Mouse (Mus musculus): ENCODE measurements at regions not wholly inside any gene's neighbourhood (a gene's known extent, or its start where the extent isn't known, plus 50 kb on each side); places are given as distances from the start of the nearest gene placed in this dataset.

DNA sequence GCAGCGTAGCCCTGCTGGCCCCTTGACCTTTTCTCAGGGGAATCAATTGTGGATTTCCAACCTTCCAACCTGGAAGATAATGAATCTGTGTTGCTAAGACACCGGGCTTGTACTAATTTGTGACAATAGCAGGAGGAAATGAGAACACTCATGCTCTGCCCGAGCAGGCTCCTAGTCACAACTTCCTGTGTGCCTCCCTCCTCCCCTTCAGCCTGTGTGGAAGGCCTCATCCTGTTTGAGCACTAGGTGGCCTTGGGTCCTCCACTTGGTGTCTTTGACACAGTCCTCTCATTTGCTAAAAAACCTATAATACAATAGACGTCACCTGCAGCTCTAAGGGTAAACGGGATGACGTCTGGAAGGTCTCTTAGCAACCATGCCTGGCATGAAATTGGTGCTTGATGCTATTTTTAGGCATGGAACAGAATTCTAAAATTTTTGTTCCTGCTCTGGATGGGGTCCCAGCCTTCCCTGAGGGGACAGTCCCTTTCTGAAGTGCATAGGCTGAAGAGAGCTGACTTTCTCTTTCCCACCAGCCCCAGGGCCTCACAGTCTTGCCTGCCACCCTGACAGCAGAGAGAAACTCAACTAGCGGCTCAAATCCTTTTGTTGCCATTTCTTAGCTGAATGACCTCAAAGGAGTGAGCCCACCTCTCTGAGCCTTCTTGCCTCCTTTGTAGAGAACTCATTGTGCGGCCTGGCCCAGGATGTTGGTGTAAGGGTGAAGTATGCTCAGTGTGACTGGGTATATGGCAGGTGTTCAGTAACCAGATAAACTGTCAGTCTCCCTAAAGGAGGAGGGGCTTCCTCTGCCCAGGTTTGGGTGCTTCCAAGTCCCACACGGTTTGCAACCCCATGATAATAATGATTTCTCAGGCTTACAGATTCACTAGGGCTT is 88.4 kb upstream of the Bod1 start:
- DNase-seq, result no peak
- no peak for TF ChIP-seq POLR2A (IDR thresholded peaks at IDR 0.05; ENCODE audit: borderline replicate concordance, extremely low read depth, low read depth, low read length)
- TF ChIP-seq CTCF (IDR thresholded peaks at IDR 0.05; ENCODE audit: insufficient read depth, low read length), result no peak
- WGBS, result 44% methylated on average over 9 of the region's 9 CpGs
- Histone ChIP-seq H3K4me3 (replicated peaks; ENCODE audit: extremely low read depth, low read depth, low read length) (no peak overlapping the region), H3K4me1 (ENCODE audit: control insufficient read depth, insufficient read depth, low read length) (no peaks in the 10 kb centered on the region)

GRCm38 (mm10) chr11:31763856-31764255 is 92.2 kb upstream of the Bod1 start:
- TF ChIP-seq CTCF (IDR thresholded peaks at IDR 0.05; ENCODE audit: insufficient read depth, low read length), result no peak
- DNase-seq, result no peak
- Histone ChIP-seq H3K4me3 (replicated peaks; ENCODE audit: extremely low read depth, low read depth, low read length) (no peak overlapping the region), H3K4me1 (ENCODE audit: control insufficient read depth, insufficient read depth, low read length) (no peaks in the 10 kb centered on the region)
- WGBS, result 76% methylated on average over 3 of the region's 3 CpGs

DNA sequence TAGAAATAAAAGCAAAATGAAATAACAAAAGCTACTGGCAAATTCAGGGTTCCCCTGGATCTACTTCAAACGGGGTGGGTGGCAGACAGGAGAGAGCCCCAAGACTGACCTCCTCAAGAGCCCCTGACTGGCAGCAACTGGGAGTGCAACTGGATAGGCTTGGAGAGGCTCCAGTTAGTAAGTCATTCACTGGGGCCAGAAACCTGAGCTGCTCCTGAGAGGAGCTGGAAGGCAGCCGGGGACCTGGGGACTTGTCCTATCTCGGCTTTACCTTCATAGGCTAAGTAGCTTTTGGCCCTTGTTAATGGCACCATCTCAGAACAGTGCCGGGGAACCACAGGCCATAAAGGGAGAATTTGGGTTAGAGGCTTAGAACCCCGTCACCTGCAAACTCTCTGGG is 94.6 kb upstream of the Bod1 start:
- no peak overlapping the region for H3K4me3 ChIP-seq (replicated peaks; ENCODE audit: extremely low read depth, low read depth, low read length)
- peaks cover 10% of the 10 kb centered on the region for H3K4me1 ChIP-seq (ENCODE audit: control insufficient read depth, insufficient read depth, low read length)
- no peak for DNase-seq
- WGBS, result 82% methylated on average over 5 of the region's 5 CpGs
- TF ChIP-seq CTCF (IDR thresholded peaks at IDR 0.05; ENCODE audit: insufficient read depth, low read length) (no peak), POLR2A (IDR thresholded peaks at IDR 0.05; ENCODE audit: borderline replicate concordance, extremely low read depth, low read depth, low read length) (no peak)

DNA sequence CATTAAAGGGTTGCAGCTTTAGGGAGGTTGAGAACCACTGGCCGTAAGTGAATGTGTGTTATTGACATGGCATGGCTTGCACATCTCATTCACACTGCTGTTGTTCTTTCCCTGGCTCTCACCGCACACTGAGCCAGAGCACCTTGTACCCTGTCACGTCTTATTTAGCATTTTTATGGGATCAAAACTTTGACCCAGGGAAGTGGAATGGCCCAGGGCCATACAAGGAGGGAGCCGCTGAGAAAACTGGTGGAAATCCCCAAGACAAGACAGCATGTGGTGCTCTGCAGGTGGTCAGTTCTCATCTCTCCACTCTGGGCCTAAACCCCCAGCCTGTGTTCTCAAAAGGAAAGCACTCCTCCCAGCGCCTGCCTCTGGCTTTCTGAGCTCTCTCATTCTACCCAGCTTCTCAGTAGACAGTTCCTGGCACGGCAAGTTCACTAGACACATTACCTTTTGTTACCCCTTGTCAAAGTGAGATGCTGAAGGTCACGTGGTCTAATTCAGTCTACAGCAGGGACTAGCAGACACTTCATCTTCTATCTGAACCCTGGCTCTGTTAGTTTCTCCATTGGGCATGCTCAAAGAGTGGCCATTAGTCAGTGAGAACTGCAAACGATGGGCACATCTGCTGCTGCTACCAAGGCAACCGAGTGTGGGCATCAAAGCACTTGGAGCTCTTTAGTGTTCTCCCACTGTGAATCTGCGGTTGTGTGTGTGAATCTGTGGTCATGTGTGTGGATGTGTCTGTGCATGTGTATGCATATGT is 96.2 kb upstream of the Bod1 start:
- TF ChIP-seq CTCF (IDR thresholded peaks at IDR 0.05; ENCODE audit: insufficient read depth, low read length) (no peak), POLR2A (IDR thresholded peaks at IDR 0.05; ENCODE audit: borderline replicate concordance, extremely low read depth, low read depth, low read length) (no peak)
- DNase-seq, result no peak
- Histone ChIP-seq H3K4me3 (replicated peaks; ENCODE audit: extremely low read depth, low read depth, low read length) (no peak overlapping the region), H3K4me1 (ENCODE audit: control insufficient read depth, insufficient read depth, low read length) (peaks cover 12% of the 10 kb centered on the region)
- WGBS, result 72% methylated on average over 10 of the region's 10 CpGs

DNA sequence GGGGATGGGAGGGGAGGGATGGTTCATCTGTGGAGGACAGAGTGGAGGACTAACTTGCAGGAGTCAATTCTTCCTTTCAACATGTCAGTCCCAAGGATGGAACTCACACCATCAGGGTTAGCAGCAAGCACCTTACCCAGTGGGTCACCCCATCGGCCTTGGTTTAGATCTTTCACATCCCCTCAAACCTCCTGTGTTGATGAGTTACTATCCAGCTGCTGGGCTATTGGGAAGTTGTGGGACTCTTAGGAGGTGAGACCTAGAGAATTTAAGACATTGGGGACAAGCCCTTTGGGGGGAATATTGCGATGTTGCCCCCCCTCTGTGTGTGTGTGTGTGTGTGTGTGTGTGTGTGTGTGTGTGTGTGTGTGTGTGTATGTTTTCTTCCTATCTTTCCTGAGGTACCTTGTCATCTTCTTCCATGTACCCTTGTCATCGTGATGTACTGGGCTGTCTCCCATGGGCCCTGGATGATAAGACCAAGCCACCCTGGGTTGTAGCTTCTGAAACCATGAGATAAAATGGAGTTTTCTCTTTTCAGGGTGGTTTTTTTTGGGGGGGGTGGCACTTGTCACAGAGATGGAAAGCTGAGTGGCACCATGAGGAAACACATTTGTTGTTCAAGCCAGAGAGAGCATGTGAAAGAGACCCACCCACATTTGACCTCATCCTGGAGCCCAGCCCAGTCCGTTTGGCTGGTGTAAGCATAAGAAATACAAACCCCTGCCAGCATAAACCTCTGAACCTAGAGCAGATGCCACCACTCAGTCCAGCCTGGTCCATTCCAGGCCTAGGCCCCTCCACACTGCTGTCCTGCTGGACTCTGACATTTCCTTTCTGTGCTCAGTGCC is 98.3 kb upstream of the Bod1 start:
- H3K4me1 ChIP-seq (ENCODE audit: control insufficient read depth, insufficient read depth, low read length), result peaks cover 12% of the 10 kb centered on the region
- WGBS, result 73% methylated on average over 4 of the region's 4 CpGs
- no peak overlapping the region for H3K4me3 ChIP-seq (replicated peaks; ENCODE audit: extremely low read depth, low read depth, low read length)
- peak; percentile 49 for DNase-seq
- TF ChIP-seq POLR2A (IDR thresholded peaks at IDR 0.05; ENCODE audit: borderline replicate concordance, extremely low read depth, low read depth, low read length) (no peak), CTCF (IDR thresholded peaks at IDR 0.05; ENCODE audit: insufficient read depth, low read length) (no peak)

GRCm38 (mm10) chr11:31770881-31771280 is 99.2 kb upstream of the Bod1 start:
- Histone ChIP-seq H3K4me1 (ENCODE audit: control insufficient read depth, insufficient read depth, low read length) (peaks cover 12% of the 10 kb centered on the region), H3K4me3 (replicated peaks; ENCODE audit: extremely low read depth, low read depth, low read length) (no peak overlapping the region)
- 42% methylated on average over 7 of the region's 7 CpGs for WGBS
- DNase-seq, result no peak
- TF ChIP-seq POLR2A (IDR thresholded peaks at IDR 0.05; ENCODE audit: borderline replicate concordance, extremely low read depth, low read depth, low read length), result no peak
- no peak for TF ChIP-seq CTCF (IDR thresholded peaks at IDR 0.05; ENCODE audit: insufficient read depth, low read length)

- TF ChIP-seq POLR2A (IDR thresholded peaks at IDR 0.05; ENCODE audit: borderline replicate concordance, extremely low read depth, low read depth, low read length) (no peak), CTCF (IDR thresholded peaks at IDR 0.05; ENCODE audit: insufficient read depth, low read length) (no peak)
- 89% methylated on average over 6 of the region's 6 CpGs for WGBS
- peaks cover 12% of the 10 kb centered on the region for H3K4me1 ChIP-seq (ENCODE audit: control insufficient read depth, insufficient read depth, low read length)
- no peak for DNase-seq
- no peak overlapping the region for H3K4me3 ChIP-seq (replicated peaks; ENCODE audit: extremely low read depth, low read depth, low read length)
These were observed 100.1 kb upstream of the Bod1 start for GRCm38 (mm10) chr11:31771491-31772439.

DNA sequence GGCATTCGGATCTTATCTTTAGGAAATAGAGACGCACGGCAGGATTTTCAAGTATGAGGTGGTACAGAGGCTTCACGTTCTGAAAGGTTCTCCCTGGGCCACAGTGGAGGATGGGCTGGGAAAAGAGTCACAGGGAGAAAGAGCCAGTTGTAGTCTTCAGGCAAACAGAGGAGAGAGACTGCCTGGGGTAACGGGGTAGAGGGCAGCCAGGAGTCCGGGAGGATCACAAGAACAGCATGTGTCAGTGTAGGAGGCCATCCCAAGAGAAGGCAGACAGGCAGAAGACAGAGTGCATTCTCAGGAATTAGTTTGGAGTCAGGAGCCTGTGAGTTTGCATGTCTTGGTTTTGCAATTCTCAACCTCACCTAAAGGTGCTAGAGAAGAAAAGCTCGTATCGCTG is 94.5 kb upstream of the Cpeb4 start:
- 60% methylated on average over 8 of the region's 8 CpGs for WGBS
- TF ChIP-seq CTCF (IDR thresholded peaks at IDR 0.05; ENCODE audit: insufficient read depth, low read length) (no peak), POLR2A (IDR thresholded peaks at IDR 0.05; ENCODE audit: borderline replicate concordance, extremely low read depth, low read depth, low read length) (no peak)

More for the DNA sequence above, 94.5 kb upstream of the Cpeb4 start:
- Histone ChIP-seq H3K4me1 (ENCODE audit: control insufficient read depth, insufficient read depth, low read length) (no peaks in the 10 kb centered on the region), H3K4me3 (replicated peaks; ENCODE audit: extremely low read depth, low read depth, low read length) (no peak overlapping the region)
- DNase-seq, result no peak
